ENCODE assay signal across 8 mouse cellular contexts in the genomic region with DNA sequence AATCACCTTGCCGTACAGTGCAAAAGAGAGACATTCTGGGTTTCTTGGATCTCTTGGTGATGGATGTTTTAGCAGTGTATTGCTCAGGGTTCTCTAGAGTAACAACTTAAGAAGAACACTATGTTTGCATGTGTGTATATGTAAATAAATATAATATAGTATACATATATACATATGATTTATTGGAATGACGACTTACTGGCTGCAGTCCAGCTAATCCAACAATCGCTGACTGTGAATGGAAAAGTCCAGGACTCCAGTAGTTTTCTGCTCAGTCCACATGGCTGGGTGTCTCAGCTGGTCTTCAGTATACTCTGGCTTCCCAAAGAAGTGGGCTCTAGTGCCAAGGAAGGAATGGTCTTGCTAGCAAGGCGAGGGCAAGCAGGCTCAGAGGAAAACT. TPM values are rescaled to one million over a fixed set of nuclear protein-coding genes. Genes with fewer than 3 reads are reported as not detected.
DNase-seq lines count a peak whose midpoint lies in the region; ATAC-seq and TF ChIP-seq lines count a peak whose summit lies in the region.

No protein-coding gene starts in this region.

- H3K4me3 ChIP-seq in lung, embryonic 15.5 days, result peak overlapping the region; percentile 73
- H3K4me3 ChIP-seq in embryonic facial prominence, embryonic 15.5 days (replicated peaks), result peak overlapping the region; percentile 74
- H3K4me3 ChIP-seq in intestine, postnatal 0 days (ENCODE audit: low read depth, low read length), result peak overlapping the region; percentile 70
- H3K4me3 ChIP-seq in neural tube, embryonic 13.5 days, result peak overlapping the region; percentile 66

- peaks cover 33% of the 10 kb centered on the region for H3K36me3 ChIP-seq in lung, embryonic 15.5 days
- peaks cover 31% of the 10 kb centered on the region for H3K36me3 ChIP-seq in embryonic facial prominence, embryonic 15.5 days
- peaks cover 22% of the 10 kb centered on the region; the same call in 1 of the 2 replicates for H3K36me3 ChIP-seq in intestine, postnatal 0 days (ENCODE audit: control insufficient read depth, insufficient read depth)
- peaks cover 22% of the 10 kb centered on the region for H3K36me3 ChIP-seq in neural tube, embryonic 13.5 days

- 30% methylated on average over 4 of the region's 4 CpGs for WGBS in lung, embryonic 15.5 days
- WGBS in embryonic facial prominence, embryonic 15.5 days, result 35% methylated on average over 4 of the region's 4 CpGs
- WGBS in intestine, postnatal 0 days, result 29% methylated on average over 4 of the region's 4 CpGs
- 37% methylated on average over 4 of the region's 4 CpGs for WGBS in neural tube, embryonic 13.5 days

- ATAC-seq in lung, embryonic 15.5 days (ENCODE audit: borderline replicate concordance, extremely low read depth, low FRiP score, low TSS enrichment), result no peak
- no peak for ATAC-seq in embryonic facial prominence, embryonic 15.5 days (ENCODE audit: insufficient number of reproducible peaks, low FRiP score, low TSS enrichment, low read depth)
- ATAC-seq in intestine, postnatal 0 days, result no peak
- ATAC-seq in neural tube, embryonic 13.5 days (ENCODE audit: low read depth), result no peak
- no peak for ATAC-seq in activated CD4-positive, CD25-positive, alpha-beta regulatory T cell, adult 4 months

- peak overlapping the region; percentile 54 for H3K9ac ChIP-seq in lung, embryonic 15.5 days
- peak overlapping the region; percentile 76; the same call in 1 of the 2 replicates for H3K9ac ChIP-seq in embryonic facial prominence, embryonic 15.5 days
- H3K9ac ChIP-seq in intestine, postnatal 0 days (ENCODE audit: low read depth, low read length), result peak overlapping the region; percentile 71; the same call in 1 of the 2 replicates
- H3K9ac ChIP-seq in neural tube, embryonic 13.5 days, result peak overlapping the region; percentile 78

- peak overlapping the region; percentile 89; the same call in 1 of the 2 replicates for H3K27ac ChIP-seq in lung, embryonic 15.5 days
- H3K27ac ChIP-seq in embryonic facial prominence, embryonic 15.5 days (replicated peaks), result peak overlapping the region; percentile 95; the same call in 1 of the 2 replicates
- H3K27ac ChIP-seq in intestine, postnatal 0 days (ENCODE audit: low read depth, low read length), result no peak overlapping the region
- no peak overlapping the region for H3K27ac ChIP-seq in neural tube, embryonic 13.5 days (replicated peaks)

- H3K4me2 ChIP-seq in lung, embryonic 15.5 days, result peak overlapping the region; percentile 71
- H3K4me2 ChIP-seq in embryonic facial prominence, embryonic 15.5 days (replicated peaks), result peak overlapping the region; percentile 84
- peak overlapping the region; percentile 89 for H3K4me2 ChIP-seq in intestine, postnatal 0 days (replicated peaks; ENCODE audit: low read depth)
- peak overlapping the region; percentile 93 for H3K4me2 ChIP-seq in neural tube, embryonic 13.5 days

- H3K27me3 ChIP-seq in lung, embryonic 15.5 days, result no peaks in the 10 kb centered on the region
- no peaks in the 10 kb centered on the region for H3K27me3 ChIP-seq in embryonic facial prominence, embryonic 15.5 days
- no peaks in the 10 kb centered on the region for H3K27me3 ChIP-seq in intestine, postnatal 0 days (replicated peaks; ENCODE audit: control insufficient read depth, insufficient read depth, low read length)
- no peaks in the 10 kb centered on the region for H3K27me3 ChIP-seq in neural tube, embryonic 13.5 days

- no peak for DNase-seq in lung, postnatal 4 days
- DNase-seq in thymus, postnatal 36 days, result no peak
- no peak for DNase-seq in gastrocnemius, postnatal 10 days

- H3K4me1 ChIP-seq in lung, embryonic 15.5 days, result peaks cover 23% of the 10 kb centered on the region
- peaks cover 26% of the 10 kb centered on the region for H3K4me1 ChIP-seq in embryonic facial prominence, embryonic 15.5 days
- H3K4me1 ChIP-seq in intestine, postnatal 0 days (replicated peaks; ENCODE audit: control insufficient read depth, insufficient read depth, low read length), result 0 out of 2 replicates have a peak, but pooled peaks cover 3% of the 10 kb centered on the region
- H3K4me1 ChIP-seq in neural tube, embryonic 13.5 days (replicated peaks), result peaks cover 30% of the 10 kb centered on the region

- no peaks in the 10 kb centered on the region for H3K9me3 ChIP-seq in lung, embryonic 15.5 days
- H3K9me3 ChIP-seq in embryonic facial prominence, embryonic 15.5 days (replicated peaks), result no peaks in the 10 kb centered on the region
- H3K9me3 ChIP-seq in intestine, postnatal 0 days (ENCODE audit: control insufficient read depth), result no peaks in the 10 kb centered on the region
- H3K9me3 ChIP-seq in neural tube, embryonic 13.5 days, result no peaks in the 10 kb centered on the region

- no peak for TF ChIP-seq CTCF in intestine, postnatal 0 days (IDR thresholded peaks at IDR 0.05; ENCODE audit: low read depth)

RNA-seq across cellular contexts. Expression of a gene that starts 1.2 kb away (rescaled TPM):
- polyA plus RNA-seq in lung, embryonic 15.5 days (2015; fragmentation: Nextera tagmentation; extraction: Ambion mirVana), result 19.4 and 24.4 TPM in 2 replicates
- 25.1 and 26.3 TPM in 2 replicates for polyA plus RNA-seq in embryonic facial prominence, embryonic 15.5 days (2015; fragmentation: Nextera tagmentation; extraction: Ambion mirVana)
- polyA plus RNA-seq in intestine, postnatal 0 days (2015; fragmentation: Nextera tagmentation; extraction: Ambion mirVana), result 9.2 and 10.7 TPM in 2 replicates
- 25.8 and 25.9 TPM in 2 replicates for polyA plus RNA-seq in neural tube, embryonic 13.5 days (2015; fragmentation: Nextera tagmentation; extraction: Ambion mirVana)
- 10 to 100 TPM; 16.0 to 17.2 TPM for total RNA-seq in gastrocnemius, postnatal 10 days (2021)
- 1 to 10 TPM; 2.5 to 3.8 TPM for polyA plus RNA-seq in activated CD4-positive, CD25-positive, alpha-beta regulatory T cell, adult 4 months (2017; shearing (Covaris generic))

RNA-seq across cellular contexts. Expression of a gene that starts 22.4 kb away (rescaled TPM):
- 66.6 and 69.9 TPM in 2 replicates for polyA plus RNA-seq in lung, embryonic 15.5 days (2015; fragmentation: Nextera tagmentation; extraction: Ambion mirVana)
- 66.9 and 67.1 TPM in 2 replicates for polyA plus RNA-seq in embryonic facial prominence, embryonic 15.5 days (2015; fragmentation: Nextera tagmentation; extraction: Ambion mirVana)
- polyA plus RNA-seq in intestine, postnatal 0 days (2015; fragmentation: Nextera tagmentation; extraction: Ambion mirVana), result 74.1 and 80.0 TPM in 2 replicates
- 68.3 and 75.5 TPM in 2 replicates for polyA plus RNA-seq in neural tube, embryonic 13.5 days (2015; fragmentation: Nextera tagmentation; extraction: Ambion mirVana)
- 10 to 100 TPM; 18.0 to 20.2 TPM for total RNA-seq in gastrocnemius, postnatal 10 days (2021)
- 10 to 100 TPM; 30.4 to 34.4 TPM for polyA plus RNA-seq in activated CD4-positive, CD25-positive, alpha-beta regulatory T cell, adult 4 months (2017; shearing (Covaris generic))

RNA-seq across cellular contexts. Expression of a gene that starts 49.6 kb away (rescaled TPM):
- 22.8 and 24.3 TPM in 2 replicates for polyA plus RNA-seq in lung, embryonic 15.5 days (2015; fragmentation: Nextera tagmentation; extraction: Ambion mirVana)
- polyA plus RNA-seq in embryonic facial prominence, embryonic 15.5 days (2015; fragmentation: Nextera tagmentation; extraction: Ambion mirVana), result 31.6 and 33.9 TPM in 2 replicates
- polyA plus RNA-seq in intestine, postnatal 0 days (2015; fragmentation: Nextera tagmentation; extraction: Ambion mirVana), result 15.2 and 18.1 TPM in 2 replicates
- polyA plus RNA-seq in neural tube, embryonic 13.5 days (2015; fragmentation: Nextera tagmentation; extraction: Ambion mirVana), result 27.8 and 30.0 TPM in 2 replicates
- 10 to 100 TPM; 71.3 to 76.5 TPM for total RNA-seq in gastrocnemius, postnatal 10 days (2021)
- polyA plus RNA-seq in activated CD4-positive, CD25-positive, alpha-beta regulatory T cell, adult 4 months (2017; shearing (Covaris generic)), result 10 to 100 TPM; 14.9 to 18.3 TPM

RNA-seq across cellular contexts. Expression of a gene that starts 50.3 kb away (rescaled TPM):
- 405 and 449 TPM in 2 replicates for polyA plus RNA-seq in lung, embryonic 15.5 days (2015; fragmentation: Nextera tagmentation; extraction: Ambion mirVana)
- polyA plus RNA-seq in embryonic facial prominence, embryonic 15.5 days (2015; fragmentation: Nextera tagmentation; extraction: Ambion mirVana), result 450 and 462 TPM in 2 replicates
- 255 and 271 TPM in 2 replicates for polyA plus RNA-seq in intestine, postnatal 0 days (2015; fragmentation: Nextera tagmentation; extraction: Ambion mirVana)
- 432 and 483 TPM in 2 replicates for polyA plus RNA-seq in neural tube, embryonic 13.5 days (2015; fragmentation: Nextera tagmentation; extraction: Ambion mirVana)
- 100 to 1,000 TPM; 140 to 148 TPM for total RNA-seq in gastrocnemius, postnatal 10 days (2021)
- polyA plus RNA-seq in activated CD4-positive, CD25-positive, alpha-beta regulatory T cell, adult 4 months (2017; shearing (Covaris generic)), result 100 to 1,000 TPM; 133 to 252 TPM

Comparison
In these comparisons a context has a peak if more than half of its experiments do, and no peak if none do; other contexts are left out.
1. H3K27ac ChIP-seq: peak in lung, embryonic 15.5 days (single experiment) and embryonic facial prominence, embryonic 15.5 days (single experiment); none in intestine, postnatal 0 days (single experiment) and neural tube, embryonic 13.5 days (single experiment).
2. Peak in every context shown above with its lines, with median percentiles within 50 percentile points of each other: H3K4me2 ChIP-seq, H3K4me3 ChIP-seq and H3K9ac ChIP-seq.